In genomic region chr11:22741998-22742626, GRCm38 (mm10) we compare ENCODE assay signal across 18 mouse cellular contexts.
DNase-seq lines count a peak whose midpoint lies in the region; ATAC-seq and TF ChIP-seq lines count a peak whose summit lies in the region.
"Had no signal": no experiment of that assay in that cellular context is flagged by ENCODE, and none has a peak within 500 bp of the region (broad histone marks: within the 10 kb centered on the region; RNA-seq: fewer than 3 reads in every experiment).

No protein-coding gene starts in this region.

- no peak for TF ChIP-seq CTCF in forebrain, postnatal 0 days (IDR thresholded peaks at IDR 0.05; ENCODE audit: low read depth)

- 16% methylated on average over 7 of the region's 7 CpGs for WGBS in forebrain, embryonic 11.5 days
- 9% methylated on average over 7 of the region's 7 CpGs for WGBS in forebrain, postnatal 0 days
- 41% methylated on average over 7 of the region's 7 CpGs for WGBS in embryonic facial prominence, embryonic 14.5 days
- WGBS in midbrain, embryonic 14.5 days: 7% methylated on average over 7 of the region's 7 CpGs

- H3K27me3 ChIP-seq in forebrain, embryonic 11.5 days (ENCODE audit: control insufficient read depth, insufficient read depth, low read length): no peaks in the 10 kb centered on the region
- H3K27me3 ChIP-seq in forebrain, postnatal 0 days (ENCODE audit: insufficient read depth, low read length): no peaks in the 10 kb centered on the region
- H3K27me3 ChIP-seq in embryonic facial prominence, embryonic 14.5 days (replicated peaks; ENCODE audit: control insufficient read depth, insufficient read depth, low read length): no peaks in the 10 kb centered on the region
- H3K27me3 ChIP-seq in midbrain, embryonic 14.5 days (ENCODE audit: control insufficient read depth, insufficient read depth, low read length): no peaks in the 10 kb centered on the region
- H3K27me3 ChIP-seq: CH12.LX; hindbrain, embryonic 12.5 days had no signal

- H3K4me2 ChIP-seq in forebrain, embryonic 11.5 days (ENCODE audit: low read depth, low read length, severe bottlenecking): no peak overlapping the region
- no peak overlapping the region for H3K4me2 ChIP-seq in forebrain, postnatal 0 days (ENCODE audit: low read depth)
- no peak overlapping the region for H3K4me2 ChIP-seq in embryonic facial prominence, embryonic 14.5 days (ENCODE audit: low read depth, low read length)
- H3K4me2 ChIP-seq in midbrain, embryonic 14.5 days (ENCODE audit: low read length): no peak overlapping the region
- H3K4me2 ChIP-seq: hindbrain, embryonic 12.5 days had no signal

- no peaks in the 10 kb centered on the region; the same call in 1 of the 2 replicates for H3K4me1 ChIP-seq in forebrain, embryonic 11.5 days (replicated peaks; ENCODE audit: control insufficient read depth, insufficient read depth, low read length)
- no peaks in the 10 kb centered on the region for H3K4me1 ChIP-seq in forebrain, postnatal 0 days (ENCODE audit: insufficient read depth)
- no peaks in the 10 kb centered on the region for H3K4me1 ChIP-seq in embryonic facial prominence, embryonic 14.5 days (ENCODE audit: control insufficient read depth, insufficient read depth, low read length)
- H3K4me1 ChIP-seq in midbrain, embryonic 14.5 days (ENCODE audit: control insufficient read depth, insufficient read depth, low read length): no peaks in the 10 kb centered on the region
- H3K4me1 ChIP-seq: hindbrain, embryonic 12.5 days had no signal

- H3K4me3 ChIP-seq in forebrain, embryonic 11.5 days (ENCODE audit: low read depth, low read length): no peak overlapping the region
- no peak overlapping the region for H3K4me3 ChIP-seq in forebrain, postnatal 0 days (ENCODE audit: low read depth, low read length)
- H3K4me3 ChIP-seq in embryonic facial prominence, embryonic 14.5 days (ENCODE audit: low read depth, low read length): no peak overlapping the region
- H3K4me3 ChIP-seq in midbrain, embryonic 14.5 days (replicated peaks; ENCODE audit: low read depth, low read length): no peak overlapping the region
- H3K4me3 ChIP-seq: gastrocnemius, adult 2 months; hindbrain, embryonic 12.5 days; layer of hippocampus, adult 2 months had no signal

- H3K9me3 ChIP-seq in forebrain, embryonic 11.5 days (ENCODE audit: control insufficient read depth, low read length): no peaks in the 10 kb centered on the region
- no peaks in the 10 kb centered on the region for H3K9me3 ChIP-seq in forebrain, postnatal 0 days (ENCODE audit: low read length)
- peaks cover 7% of the 10 kb centered on the region for H3K9me3 ChIP-seq in embryonic facial prominence, embryonic 14.5 days (ENCODE audit: control insufficient read depth, low read length)
- 0 out of 2 replicates have a peak, but pooled peaks cover 7% of the 10 kb centered on the region for H3K9me3 ChIP-seq in midbrain, embryonic 14.5 days (ENCODE audit: control insufficient read depth, low read length)

- peak; percentile 73 for ATAC-seq in forebrain, embryonic 11.5 days (replicated peaks; ENCODE audit: low FRiP score)
- ATAC-seq in forebrain, postnatal 0 days: no peak
- ATAC-seq in embryonic facial prominence, embryonic 14.5 days (ENCODE audit: low read depth): peak; percentile 89
- ATAC-seq in midbrain, embryonic 14.5 days (ENCODE audit: low FRiP score, low TSS enrichment): 0 out of 2 replicates have a peak, but pooled peaks have one; percentile 17

- H3K9ac ChIP-seq in forebrain, embryonic 11.5 days (ENCODE audit: low read length): no peak overlapping the region
- no peak overlapping the region for H3K9ac ChIP-seq in forebrain, postnatal 0 days
- no peak overlapping the region for H3K9ac ChIP-seq in embryonic facial prominence, embryonic 14.5 days (ENCODE audit: low read depth, low read length)
- no peak overlapping the region for H3K9ac ChIP-seq in midbrain, embryonic 14.5 days (replicated peaks; ENCODE audit: low read length)
- H3K9ac ChIP-seq: hindbrain, embryonic 12.5 days had no signal

- no peak for DNase-seq in forebrain, embryonic 11.5 days (ENCODE audit: low spot score)
- no peak for DNase-seq in forebrain, postnatal 0 days
- DNase-seq in Muller cell, postnatal 12 days (ENCODE audit: inconsistent ontology term): peak; percentile 7
- peak; percentile 66 for DNase-seq in embryonic facial prominence, embryonic 14.5 days (ENCODE audit: low spot score)
- peak; percentile 39 for DNase-seq in midbrain, embryonic 14.5 days
- DNase-seq in cerebellum, postnatal 4 days (ENCODE audit: low spot score in 2 of 2): no peak
- no peak for DNase-seq in layer of hippocampus, adult 18-20 months (ENCODE audit: low spot score in 2 of 2)
- DNase-seq in heart, adult 18-20 months: no peak
- DNase-seq: adrenal gland, postnatal 14 days; cerebellum, adult 18-20 months; gastrocnemius, adult 2 months; left cerebral cortex, postnatal 4 days; lung, adult 2 months; thymus, adult 18-20 months had no signal

- no peaks in the 10 kb centered on the region for H3K36me3 ChIP-seq in forebrain, embryonic 11.5 days (ENCODE audit: control insufficient read depth, insufficient read depth, low read length)
- H3K36me3 ChIP-seq in forebrain, postnatal 0 days (ENCODE audit: insufficient read depth): no peaks in the 10 kb centered on the region
- no peaks in the 10 kb centered on the region for H3K36me3 ChIP-seq in embryonic facial prominence, embryonic 14.5 days (ENCODE audit: control insufficient read depth, insufficient read depth, low read length)
- H3K36me3 ChIP-seq in midbrain, embryonic 14.5 days (ENCODE audit: control insufficient read depth, insufficient read depth, low read length): no peaks in the 10 kb centered on the region
- H3K36me3 ChIP-seq: hindbrain, embryonic 12.5 days had no signal

- H3K27ac ChIP-seq in forebrain, embryonic 11.5 days (ENCODE audit: low read depth, low read length): no peak overlapping the region
- H3K27ac ChIP-seq in forebrain, postnatal 0 days (ENCODE audit: low read depth, low read length): no peak overlapping the region
- no peak overlapping the region for H3K27ac ChIP-seq in embryonic facial prominence, embryonic 14.5 days (replicated peaks; ENCODE audit: low read depth, low read length)
- no peak overlapping the region for H3K27ac ChIP-seq in midbrain, embryonic 14.5 days (replicated peaks; ENCODE audit: low read depth, low read length)
- H3K27ac ChIP-seq: gastrocnemius, adult 2 months; hindbrain, embryonic 12.5 days; layer of hippocampus, adult 2 months; macrophage had no signal

Comparison
In these comparisons a context has a peak if more than half of its experiments do, and no peak if none do; other contexts are left out.
1. DNase-seq: peak in Muller cell, postnatal 12 days (single experiment), embryonic facial prominence, embryonic 14.5 days (single experiment) and midbrain, embryonic 14.5 days (single experiment); none in forebrain, embryonic 11.5 days (single experiment), forebrain, postnatal 0 days (single experiment), cerebellum, postnatal 4 days (0 of 2), layer of hippocampus, adult 18-20 months (0 of 2) and heart, adult 18-20 months (0 of 2).